ENCODE assay signal across 7 mouse cellular contexts in genomic region chr12:16588396-16589042, GRCm38 (mm10). TPM values are rescaled to one million over a fixed set of nuclear protein-coding genes. Genes with fewer than 3 reads are reported as not detected.
DNase-seq lines count a peak whose midpoint lies in the region; ATAC-seq and TF ChIP-seq lines count a peak whose summit lies in the region.

No protein-coding gene starts in this region.

- H3K4me2 ChIP-seq in embryonic facial prominence, embryonic 14.5 days (ENCODE audit: low read depth, low read length), result peak overlapping the region; percentile 85
- peak overlapping the region; percentile 74 for H3K4me2 ChIP-seq in hindbrain, embryonic 14.5 days (replicated peaks)
- H3K4me2 ChIP-seq in neural tube, embryonic 12.5 days (replicated peaks), result peak overlapping the region; percentile 70

- WGBS in embryonic facial prominence, embryonic 14.5 days, result 14% methylated on average over 7 of the region's 7 CpGs
- whole genome bisulfite sequencing in hindbrain, embryonic 14.5 days, result 13% methylated on average over 7 of the region's 7 CpGs
- WGBS in liver, adult 2 months, result 2% methylated on average over 7 of the region's 7 CpGs
- 31% methylated on average over 7 of the region's 7 CpGs for WGBS in neural tube, embryonic 12.5 days

- H3K79me2 ChIP-seq in liver, adult 2 months (ENCODE audit: control insufficient read depth, insufficient read depth, low read length), result peaks cover 45% of the 10 kb centered on the region

- TF ChIP-seq POLR2A in ES-Bruce4 (IDR thresholded peaks at IDR 0.05; ENCODE audit: insufficient read depth, low read length), result no peak
- TF ChIP-seq POLR2A in liver, adult 2 months (IDR thresholded peaks at IDR 0.05; ENCODE audit: extremely low read depth, insufficient read depth, low read length), result no peak

- no peaks in the 10 kb centered on the region for H3K36me3 ChIP-seq in ES-Bruce4 (ENCODE audit: control insufficient read depth, insufficient read depth, low read length, poor library complexity, severe bottlenecking)
- H3K36me3 ChIP-seq in embryonic facial prominence, embryonic 14.5 days (ENCODE audit: control insufficient read depth, insufficient read depth, low read length), result no peaks in the 10 kb centered on the region
- no peaks in the 10 kb centered on the region for H3K36me3 ChIP-seq in hindbrain, embryonic 14.5 days (replicated peaks; ENCODE audit: control insufficient read depth, insufficient read depth)
- peaks cover 28% of the 10 kb centered on the region for H3K36me3 ChIP-seq in liver, adult 2 months (ENCODE audit: control insufficient read depth, insufficient read depth, low read length)
- H3K36me3 ChIP-seq in neural tube, embryonic 12.5 days, result no peaks in the 10 kb centered on the region

- no peak for TF ChIP-seq EP300 in ES-Bruce4 (IDR thresholded peaks at IDR 0.05; ENCODE audit: insufficient read depth, low read depth, low read length)

- H3K27ac ChIP-seq in ES-Bruce4 (ENCODE audit: insufficient read depth, low read length), result peak overlapping the region; percentile 49
- no peak overlapping the region; the same call in 1 of the 2 replicates for H3K27ac ChIP-seq in embryonic facial prominence, embryonic 14.5 days (replicated peaks; ENCODE audit: low read depth, low read length)
- H3K27ac ChIP-seq in hindbrain, embryonic 14.5 days, result peak overlapping the region; percentile 92
- H3K27ac ChIP-seq in liver, adult 2 months (replicated peaks; ENCODE audit: insufficient read depth, low read depth, low read length), result peak overlapping the region; percentile 94
- H3K27ac ChIP-seq in neural tube, embryonic 12.5 days, result no peak overlapping the region

- no peaks in the 10 kb centered on the region for H3K27me3 ChIP-seq in ES-Bruce4 (ENCODE audit: control insufficient read depth, insufficient read depth, low read length, poor library complexity, severe bottlenecking)
- no peaks in the 10 kb centered on the region for H3K27me3 ChIP-seq in embryonic facial prominence, embryonic 14.5 days (replicated peaks; ENCODE audit: control insufficient read depth, insufficient read depth, low read length)
- H3K27me3 ChIP-seq in hindbrain, embryonic 14.5 days (ENCODE audit: control insufficient read depth, insufficient read depth, low read length), result no peaks in the 10 kb centered on the region
- no peaks in the 10 kb centered on the region for H3K27me3 ChIP-seq in liver, adult 2 months (ENCODE audit: control insufficient read depth, insufficient read depth, low read length)
- H3K27me3 ChIP-seq in neural tube, embryonic 12.5 days (replicated peaks), result no peaks in the 10 kb centered on the region

- H3K4me1 ChIP-seq in ES-Bruce4 (ENCODE audit: control insufficient read depth, insufficient read depth, low read length), result peaks cover 9% of the 10 kb centered on the region
- peaks cover 26% of the 10 kb centered on the region for H3K4me1 ChIP-seq in embryonic facial prominence, embryonic 14.5 days (ENCODE audit: control insufficient read depth, insufficient read depth, low read length)
- H3K4me1 ChIP-seq in hindbrain, embryonic 14.5 days (replicated peaks; ENCODE audit: control insufficient read depth, insufficient read depth, low read length), result peaks cover 36% of the 10 kb centered on the region
- peaks cover 15% of the 10 kb centered on the region for H3K4me1 ChIP-seq in liver, adult 2 months (ENCODE audit: control insufficient read depth, insufficient read depth, low read length)
- peaks cover 28% of the 10 kb centered on the region for H3K4me1 ChIP-seq in neural tube, embryonic 12.5 days

- DNase-seq in 416B (ENCODE audit: low read depth), result peak; percentile 28
- DNase-seq in embryonic facial prominence, embryonic 14.5 days (ENCODE audit: low spot score), result no peak
- DNase-seq in hindbrain, embryonic 14.5 days (ENCODE audit: low spot score), result no peak
- peak; percentile 79 for DNase-seq in liver, adult 2 months (ENCODE audit: extremely low read depth, low read depth, low spot score)
- DNase-seq in adrenal gland, postnatal 4 days (ENCODE audit: low spot score in 2 of 2), result no peak

- no peak for ATAC-seq in embryonic facial prominence, embryonic 14.5 days (ENCODE audit: low read depth)
- ATAC-seq in hindbrain, embryonic 14.5 days (ENCODE audit: low FRiP score), result no peak
- ATAC-seq in neural tube, embryonic 12.5 days (ENCODE audit: low FRiP score, low read depth), result no peak

- no peaks in the 10 kb centered on the region for H3K9me3 ChIP-seq in ES-Bruce4 (replicated peaks; ENCODE audit: control insufficient read depth, insufficient read depth, low read length, poor library complexity, severe bottlenecking)
- no peaks in the 10 kb centered on the region for H3K9me3 ChIP-seq in embryonic facial prominence, embryonic 14.5 days (ENCODE audit: control insufficient read depth, low read length)
- H3K9me3 ChIP-seq in hindbrain, embryonic 14.5 days (ENCODE audit: control insufficient read depth, low read length), result no peaks in the 10 kb centered on the region
- H3K9me3 ChIP-seq in neural tube, embryonic 12.5 days, result no peaks in the 10 kb centered on the region

- peak overlapping the region; percentile 96 for H3K4me3 ChIP-seq in ES-Bruce4 (ENCODE audit: low read depth, low read length)
- H3K4me3 ChIP-seq in embryonic facial prominence, embryonic 14.5 days (ENCODE audit: low read depth, low read length), result peak overlapping the region; percentile 55
- peak overlapping the region; percentile 80 for H3K4me3 ChIP-seq in hindbrain, embryonic 14.5 days (replicated peaks; ENCODE audit: low read length)
- H3K4me3 ChIP-seq in liver, adult 2 months (ENCODE audit: insufficient read depth, low read depth, low read length), result peak overlapping the region; percentile 87
- H3K4me3 ChIP-seq in neural tube, embryonic 12.5 days, result peak overlapping the region; percentile 57

- peak overlapping the region; percentile 62 for H3K9ac ChIP-seq in ES-Bruce4 (ENCODE audit: low read depth, poor library complexity, severe bottlenecking)
- H3K9ac ChIP-seq in embryonic facial prominence, embryonic 14.5 days (ENCODE audit: low read depth, low read length), result peak overlapping the region; percentile 72
- H3K9ac ChIP-seq in hindbrain, embryonic 14.5 days, result peak overlapping the region; percentile 91
- peak overlapping the region; percentile 93 for H3K9ac ChIP-seq in liver, adult 2 months (ENCODE audit: low read depth, low read length)
- H3K9ac ChIP-seq in neural tube, embryonic 12.5 days, result peak overlapping the region; percentile 75

- TF ChIP-seq CTCF in ES-Bruce4 (IDR thresholded peaks at IDR 0.05; ENCODE audit: low read depth, low read length), result no peak
- no peak for TF ChIP-seq CTCF in liver, adult 2 months (IDR thresholded peaks at IDR 0.05; ENCODE audit: low read depth, low read length)

RNA-seq across cellular contexts. Expression of gene Lpin1, which starts 22.2 kb away (rescaled TPM):
- polyA plus RNA-seq in ES-Bruce4 (2011; ENCODE audit: insufficient read depth, insufficient read length, low read depth, missing spikeins), result 28.6 and 33.3 TPM in 2 replicates
- polyA plus RNA-seq in embryonic facial prominence, embryonic 14.5 days (2014; fragmentation: Nextera tagmentation; extraction: Ambion mirVana), result 7.1 and 7.5 TPM in 2 replicates
- polyA plus RNA-seq in hindbrain, embryonic 14.5 days (2014; fragmentation: Nextera tagmentation; extraction: Ambion mirVana), result 18.0 and 19.1 TPM in 2 replicates
- total RNA-seq in liver, adult 2 months (2014; rRNA removed), result 85.8 and 118 TPM in 2 replicates
- polyA plus RNA-seq in liver, adult 2 months (2012; rRNA removed), result 11.9 and 19.8 TPM in 2 replicates
- 15.2 and 15.6 TPM in 2 replicates for polyA plus RNA-seq in neural tube, embryonic 12.5 days (2016; fragmentation: Nextera tagmentation; extraction: Ambion mirVana)
- 10 to 100 TPM; 21.6 to 23.4 TPM for total RNA-seq in adrenal gland, postnatal 4 days (2021)

Comparison
In these comparisons a context has a peak if more than half of its experiments do, and no peak if none do; other contexts are left out.
1. DNase-seq: peak in 416B (single experiment) and liver, adult 2 months (single experiment); none in embryonic facial prominence, embryonic 14.5 days (single experiment), hindbrain, embryonic 14.5 days (single experiment) and adrenal gland, postnatal 4 days (0 of 2).
2. H3K27ac ChIP-seq: peak in ES-Bruce4 (single experiment), hindbrain, embryonic 14.5 days (single experiment) and liver, adult 2 months (single experiment); none in embryonic facial prominence, embryonic 14.5 days (single experiment) and neural tube, embryonic 12.5 days (single experiment).
3. Peak in every context shown above with its lines, with median percentiles within 50 percentile points of each other: H3K4me3 ChIP-seq, H3K9ac ChIP-seq and H3K4me2 ChIP-seq.